Mouse (Mus musculus) ES-Bruce4 (cell line): ENCODE measurements around the gene Ttc7b.

Source experiments
- CTCF ChIP-seq: IDR thresholded peaks from one replicate; pipeline ENCODE4 v1.8.1; 2011; ENCODE audit warnings: low read depth, low read length
- EP300 ChIP-seq: IDR thresholded peaks from 2 replicates; pipeline ENCODE4 v1.6.1; 2011; ENCODE audit warnings: low read depth, low read length; ENCODE audit not compliant: insufficient read depth
- POLR2A ChIP-seq: IDR thresholded peaks from one replicate; pipeline ENCODE4 v1.8.1; 2011; ENCODE audit warnings: low read length; ENCODE audit not compliant: insufficient read depth

DNA sequence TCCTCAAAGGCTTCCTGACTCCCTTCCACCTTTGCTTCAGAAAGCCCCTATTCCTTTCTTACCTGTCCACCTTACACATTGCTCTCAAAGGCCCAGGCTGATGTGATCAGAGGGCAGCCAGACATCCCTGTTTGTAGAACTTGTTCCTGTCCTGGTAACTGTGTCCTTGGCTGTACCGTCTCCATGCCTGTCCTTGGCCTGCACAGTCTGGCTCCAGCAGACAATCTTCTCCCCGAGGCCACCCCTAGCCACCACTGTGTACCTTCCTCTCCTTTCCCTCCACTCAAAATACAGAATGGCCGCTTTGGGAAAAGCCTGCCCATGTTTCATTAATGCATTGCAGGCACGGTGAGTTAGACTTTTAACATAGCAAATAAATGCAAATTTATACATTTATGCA lies 199.1 kb downstream of the Ttc7b start:
- TF ChIP-seq CTCF (no peak), POLR2A (no peak), EP300 (no peak)
